Mouse (Mus musculus) neural tube, embryonic 12.5 days (tissue): ENCODE results near the gene Car6. TPM values are rescaled to one million over a fixed set of nuclear protein-coding genes. Genes with fewer than 3 reads are reported as not detected.

Experiments used
- ATAC-seq: fragments of 200-750 bp; cut with Nextera tagmentation; 2 replicates; pipeline ENCODE4 v1.8.0; 2017; ENCODE audit warnings: low read depth, mild to moderate bottlenecking, moderate TSS enrichment, moderate library complexity; ENCODE audit not compliant: low FRiP score
- H3K27ac ChIP-seq: fragments of 300-500 bp; sonication (generic); 2 replicates; pipeline ENCODE4 v1.5.1; 2016
- H3K27me3 ChIP-seq: fragments of 300-500 bp; sonication (generic); replicated peaks from 2 replicates; pipeline ENCODE4 v1.6.1; 2016; ENCODE audit warnings: mild to moderate bottlenecking
- H3K36me3 ChIP-seq: fragments of 300-500 bp; sonication (generic); 2 replicates; pipeline ENCODE4 v1.6.1; 2016; ENCODE audit warnings: mild to moderate bottlenecking
- H3K4me1 ChIP-seq: fragments of 300-500 bp; sonication (generic); 2 replicates; pipeline ENCODE4 v1.6.1; 2016
- H3K4me2 ChIP-seq: fragments of 300-500 bp; sonication (generic); replicated peaks from 2 replicates; pipeline ENCODE4 v1.6.1; 2016; ENCODE audit warnings: mild to moderate bottlenecking
- H3K4me3 ChIP-seq: fragments of 300-500 bp; sonication (generic); 2 replicates; pipeline ENCODE4 v1.5.1; 2016
- H3K9ac ChIP-seq: fragments of 300-500 bp; sonication (generic); 2 replicates; pipeline ENCODE4 v1.6.1; 2016; ENCODE audit warnings: mild to moderate bottlenecking
- H3K9me3 ChIP-seq: fragments of 300-500 bp; sonication (generic); 2 replicates; pipeline ENCODE4 v1.6.1; 2016; ENCODE audit warnings: mild to moderate bottlenecking
- WGBS: fragments of 180-500 bp; shearing (Covaris S2); methylation state at CpG from one replicate; pipeline ENCODE4 v1.1.7; 2016; 5-methylcytosine and 5-hydroxymethylcytosine counted together
- polyA plus RNA-seq: library from polyadenylated mRNA; unstranded; fragments of >200 nt; fragmentation: Nextera tagmentation; extraction: Ambion mirVana; gene quantifications from 2 replicates; pipeline ENCODE4 v1.2.1, GENCODE M21; 2016

Gene Car6
- polyA plus RNA-seq, 1 experiment from 2014 or later, result not detected

- WGBS, result 44% methylated on average over 7 of the region's 7 CpGs
- Histone ChIP-seq H3K4me1 (peaks cover 33% of the 10 kb centered on the region), H3K4me2 (no peak overlapping the region), H3K9ac (no peak overlapping the region), H3K4me3 (no peak overlapping the region), H3K36me3 (no peaks in the 10 kb centered on the region), H3K9me3 (no peaks in the 10 kb centered on the region), H3K27me3 (no peaks in the 10 kb centered on the region), H3K27ac (0 out of 2 replicates have a peak overlapping the region, but pooled peaks have one; percentile 37)
- peak; percentile 75 for ATAC-seq
Measured at GRCm38 (mm10) chr4:150226818-150227688, 25.9 kb upstream of the Car6 start.

DNA sequence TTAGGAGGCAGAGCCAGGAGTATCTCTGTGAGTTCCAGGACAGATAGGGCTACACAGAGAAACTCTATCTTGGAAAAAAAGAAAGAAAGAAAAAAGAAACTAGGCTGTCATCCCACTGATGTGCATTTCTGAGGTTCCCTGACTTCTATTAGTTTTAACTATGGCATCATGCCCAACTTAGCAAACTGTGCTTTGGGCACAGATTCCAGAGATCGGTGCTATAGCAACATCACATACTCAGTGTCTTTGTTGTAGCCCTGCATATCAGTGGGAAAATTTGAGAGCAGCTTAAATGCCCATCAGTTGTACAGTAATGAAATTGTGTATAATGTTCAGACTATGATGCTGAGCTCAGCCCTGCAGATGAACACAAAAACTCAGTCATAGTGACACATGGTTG, 24.6 kb upstream of the Car6 start:
- H3K27me3 ChIP-seq, result no peaks in the 10 kb centered on the region
- WGBS, result 90% methylated on average over 1 of the region's 1 CpGs
- H3K4me3 ChIP-seq, result no peak overlapping the region
- no peak for ATAC-seq
- no peak overlapping the region for H3K4me2 ChIP-seq
- no peaks in the 10 kb centered on the region for H3K36me3 ChIP-seq
- H3K9me3 ChIP-seq, result no peaks in the 10 kb centered on the region
- H3K4me1 ChIP-seq, result peaks cover 24% of the 10 kb centered on the region
- no peak overlapping the region for H3K27ac ChIP-seq
- no peak overlapping the region for H3K9ac ChIP-seq

- Histone ChIP-seq H3K4me1 (peaks cover 10% of the 10 kb centered on the region), H3K4me2 (no peak overlapping the region), H3K4me3 (no peak overlapping the region), H3K9ac (no peak overlapping the region), H3K27ac (no peak overlapping the region), H3K36me3 (no peaks in the 10 kb centered on the region), H3K27me3 (no peaks in the 10 kb centered on the region), H3K9me3 (no peaks in the 10 kb centered on the region)
- WGBS, result 86% methylated on average over 4 of the region's 4 CpGs
- ATAC-seq, result no peak
Measured at GRCm38 (mm10) chr4:150223830-150224229, 22.7 kb upstream of the Car6 start.

DNA sequence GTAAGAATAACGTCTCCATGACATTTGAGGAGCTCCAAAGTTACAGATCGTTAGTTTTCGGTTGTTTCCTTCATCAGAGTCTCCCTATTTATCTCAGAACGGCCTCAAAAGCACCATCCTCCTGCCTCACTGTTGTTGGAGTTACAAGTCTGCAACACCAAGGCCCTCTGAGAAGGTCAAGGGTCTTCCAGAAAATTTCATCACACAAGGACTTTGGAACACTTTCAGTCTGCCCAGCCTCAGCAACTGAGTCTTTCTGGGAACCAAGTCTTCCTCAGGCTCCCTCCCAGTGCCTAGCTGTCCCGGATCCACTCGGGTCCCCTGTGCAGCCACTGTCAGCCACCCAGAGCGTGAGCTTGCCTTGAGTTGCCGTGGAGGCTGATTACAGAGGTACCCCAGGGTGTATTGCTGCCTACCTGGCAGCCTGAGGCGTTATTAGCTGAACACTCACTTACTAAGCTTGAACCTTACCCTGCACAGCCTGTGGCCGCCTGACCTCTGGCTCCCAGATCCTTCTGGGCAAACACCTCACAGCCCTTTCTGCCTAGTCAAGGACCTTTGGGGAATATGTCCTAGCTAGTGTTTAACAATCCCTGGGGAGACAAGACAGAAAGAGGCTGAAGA, 20.0 kb upstream of the Car6 start:
- no peak for ATAC-seq
- H3K27ac ChIP-seq, result no peak overlapping the region
- H3K9ac ChIP-seq, result no peak overlapping the region
- H3K36me3 ChIP-seq, result no peaks in the 10 kb centered on the region
- WGBS, result 52% methylated on average over 10 of the region's 10 CpGs
- H3K4me3 ChIP-seq, result no peak overlapping the region
- H3K9me3 ChIP-seq, result no peaks in the 10 kb centered on the region
- H3K4me1 ChIP-seq, result no peaks in the 10 kb centered on the region
- H3K4me2 ChIP-seq, result peak overlapping the region; percentile 31; the same call in 1 of the 2 replicates
- no peaks in the 10 kb centered on the region for H3K27me3 ChIP-seq

GRCm38 (mm10) chr4:150220584-150220983, 19.5 kb upstream of the Car6 start:
- H3K9ac ChIP-seq, result no peak overlapping the region
- no peak overlapping the region for H3K27ac ChIP-seq
- peak overlapping the region; percentile 31; the same call in 1 of the 2 replicates for H3K4me2 ChIP-seq
- H3K36me3 ChIP-seq, result no peaks in the 10 kb centered on the region
- no peak overlapping the region for H3K4me3 ChIP-seq
- no peaks in the 10 kb centered on the region for H3K9me3 ChIP-seq
- no peaks in the 10 kb centered on the region for H3K27me3 ChIP-seq
- ATAC-seq, result no peak
- 23% methylated on average over 11 of the region's 11 CpGs for WGBS
- no peaks in the 10 kb centered on the region for H3K4me1 ChIP-seq

GRCm38 (mm10) chr4:150219501-150220292, 18.6 kb upstream of the Car6 start:
- H3K4me1 ChIP-seq, result no peaks in the 10 kb centered on the region
- no peaks in the 10 kb centered on the region for H3K36me3 ChIP-seq
- ATAC-seq, result no peak
- no peak overlapping the region for H3K4me2 ChIP-seq
- H3K9me3 ChIP-seq, result no peaks in the 10 kb centered on the region
- no peaks in the 10 kb centered on the region for H3K27me3 ChIP-seq
- no peak overlapping the region for H3K4me3 ChIP-seq
- H3K27ac ChIP-seq, result no peak overlapping the region
- WGBS, result 75% methylated on average over 9 of the region's 9 CpGs
- H3K9ac ChIP-seq, result no peak overlapping the region

GRCm38 (mm10) chr4:150217935-150218334, 16.8 kb upstream of the Car6 start:
- WGBS, result 86% methylated on average over 1 of the region's 1 CpGs
- H3K27ac ChIP-seq, result no peak overlapping the region
- no peak for ATAC-seq
- no peak overlapping the region for H3K4me2 ChIP-seq
- peaks cover 3% of the 10 kb centered on the region; the same call in 1 of the 2 replicates for H3K4me1 ChIP-seq
- H3K9me3 ChIP-seq, result no peaks in the 10 kb centered on the region
- H3K27me3 ChIP-seq, result no peaks in the 10 kb centered on the region
- H3K9ac ChIP-seq, result no peak overlapping the region
- no peak overlapping the region for H3K4me3 ChIP-seq
- H3K36me3 ChIP-seq, result no peaks in the 10 kb centered on the region

GRCm38 (mm10) chr4:150217042-150217554, 16.0 kb upstream of the Car6 start:
- 73% methylated on average over 5 of the region's 5 CpGs for WGBS
- peaks cover 5% of the 10 kb centered on the region; the same call in 1 of the 2 replicates for H3K4me1 ChIP-seq
- no peaks in the 10 kb centered on the region for H3K9me3 ChIP-seq
- no peaks in the 10 kb centered on the region for H3K36me3 ChIP-seq
- ATAC-seq, result no peak
- H3K27ac ChIP-seq, result no peak overlapping the region
- H3K9ac ChIP-seq, result no peak overlapping the region
- no peak overlapping the region for H3K4me2 ChIP-seq
- no peak overlapping the region for H3K4me3 ChIP-seq
- H3K27me3 ChIP-seq, result no peaks in the 10 kb centered on the region

DNA sequence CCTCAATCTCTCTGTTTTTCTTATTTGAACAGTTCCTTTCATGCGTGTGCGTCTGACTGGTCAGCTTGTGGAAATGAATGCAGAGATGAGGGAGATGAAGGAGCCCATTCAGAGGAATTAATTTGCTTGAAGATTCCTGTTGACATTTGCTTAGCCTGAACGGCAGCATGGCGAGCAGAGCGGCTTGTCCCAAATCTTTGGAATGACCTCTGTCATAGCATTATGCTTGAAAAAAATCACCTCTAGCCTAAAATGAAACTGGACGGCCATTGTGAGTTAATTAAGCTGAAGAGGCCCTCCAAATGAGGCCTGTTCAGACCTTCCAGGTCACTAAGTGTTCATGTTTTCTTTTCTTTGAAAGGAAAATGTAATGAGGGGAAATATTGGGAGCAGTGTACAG, 15.3 kb upstream of the Car6 start:
- no peak for ATAC-seq
- H3K27ac ChIP-seq, result no peak overlapping the region
- no peak overlapping the region for H3K4me3 ChIP-seq
- 52% methylated on average over 6 of the region's 6 CpGs for WGBS
- H3K9ac ChIP-seq, result no peak overlapping the region
- H3K4me1 ChIP-seq, result peaks cover 5% of the 10 kb centered on the region; the same call in 1 of the 2 replicates
- H3K36me3 ChIP-seq, result no peaks in the 10 kb centered on the region
- no peak overlapping the region for H3K4me2 ChIP-seq
- no peaks in the 10 kb centered on the region for H3K9me3 ChIP-seq
- H3K27me3 ChIP-seq, result no peaks in the 10 kb centered on the region

DNA sequence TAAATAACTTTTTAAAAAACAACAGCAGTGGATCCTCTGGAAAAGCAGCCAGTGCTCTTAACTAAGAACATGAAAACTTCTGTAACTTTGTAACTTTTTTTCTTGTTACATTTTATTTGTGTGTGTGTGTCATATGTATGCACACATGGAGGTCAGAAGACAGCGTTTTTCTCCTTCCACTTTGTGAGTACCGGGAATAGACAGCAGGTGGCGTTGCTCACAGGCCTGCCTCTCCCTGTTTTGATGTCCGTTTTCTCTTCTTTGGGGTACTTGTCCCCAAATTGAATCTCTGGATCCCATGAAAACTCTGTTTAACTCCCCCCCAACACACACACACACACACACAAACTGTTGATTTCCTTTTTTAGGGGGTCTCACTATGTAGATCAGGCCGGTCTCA, 12.8 kb upstream of the Car6 start:
- H3K4me1 ChIP-seq, result peaks cover 5% of the 10 kb centered on the region; the same call in 1 of the 2 replicates
- no peak overlapping the region for H3K9ac ChIP-seq
- H3K4me2 ChIP-seq, result no peak overlapping the region
- H3K27ac ChIP-seq, result no peak overlapping the region
- no peaks in the 10 kb centered on the region for H3K36me3 ChIP-seq
- H3K4me3 ChIP-seq, result no peak overlapping the region
- H3K9me3 ChIP-seq, result no peaks in the 10 kb centered on the region
- no peak for ATAC-seq
- no peaks in the 10 kb centered on the region for H3K27me3 ChIP-seq
- WGBS, result 33% methylated on average over 5 of the region's 5 CpGs

DNA sequence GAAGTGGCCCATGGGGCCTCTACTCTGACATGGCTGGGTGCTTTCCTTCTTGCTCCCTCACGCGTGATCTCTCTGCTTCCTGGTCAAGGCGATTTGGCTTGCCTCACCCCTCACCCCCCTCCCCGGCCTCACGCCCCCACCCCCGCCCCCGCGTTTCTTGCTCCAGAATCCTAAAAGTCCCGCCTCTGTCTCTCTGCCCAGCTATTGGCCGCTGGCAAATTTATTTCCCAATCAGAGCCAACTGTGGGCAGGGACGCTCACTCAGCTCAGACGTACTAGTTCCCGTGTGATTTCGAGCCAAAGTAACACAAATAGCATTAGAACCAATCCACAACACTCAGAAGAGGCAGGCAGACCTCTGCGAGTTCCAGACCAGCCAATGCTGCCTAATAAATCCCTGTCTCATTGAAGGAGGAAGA, 11.4 kb upstream of the Car6 start:
- Histone ChIP-seq H3K27me3 (no peaks in the 10 kb centered on the region), H3K4me1 (peaks cover 5% of the 10 kb centered on the region; the same call in 1 of the 2 replicates), H3K9ac (no peak overlapping the region), H3K36me3 (no peaks in the 10 kb centered on the region), H3K9me3 (no peaks in the 10 kb centered on the region), H3K4me3 (peak overlapping the region; percentile 9; the same call in 1 of the 2 replicates), H3K27ac (no peak overlapping the region), H3K4me2 (peak overlapping the region; percentile 54)
- WGBS, result 3% methylated on average over 15 of the region's 15 CpGs
- peak; percentile 70 for ATAC-seq
